Mouse (Mus musculus) olfactory bulb, adult 2 months (tissue): ENCODE measurements around the gene Ube2h.

Source experiments
- CTCF ChIP-seq: fragments of 200-500 bp; IDR thresholded peaks from 2 replicates; pipeline ENCODE4 v1.5.1; 2012; ENCODE audit warnings: low read depth, mild to moderate bottlenecking, low read length, moderate library complexity; ENCODE audit not compliant: insufficient read depth
- POLR2A ChIP-seq: fragments of 200-500 bp; IDR thresholded peaks from 2 replicates; pipeline ENCODE4 v1.6.1; 2012; ENCODE audit warnings: mild to moderate bottlenecking, low read depth, low read length, moderate library complexity; ENCODE audit not compliant: insufficient read depth

DNA sequence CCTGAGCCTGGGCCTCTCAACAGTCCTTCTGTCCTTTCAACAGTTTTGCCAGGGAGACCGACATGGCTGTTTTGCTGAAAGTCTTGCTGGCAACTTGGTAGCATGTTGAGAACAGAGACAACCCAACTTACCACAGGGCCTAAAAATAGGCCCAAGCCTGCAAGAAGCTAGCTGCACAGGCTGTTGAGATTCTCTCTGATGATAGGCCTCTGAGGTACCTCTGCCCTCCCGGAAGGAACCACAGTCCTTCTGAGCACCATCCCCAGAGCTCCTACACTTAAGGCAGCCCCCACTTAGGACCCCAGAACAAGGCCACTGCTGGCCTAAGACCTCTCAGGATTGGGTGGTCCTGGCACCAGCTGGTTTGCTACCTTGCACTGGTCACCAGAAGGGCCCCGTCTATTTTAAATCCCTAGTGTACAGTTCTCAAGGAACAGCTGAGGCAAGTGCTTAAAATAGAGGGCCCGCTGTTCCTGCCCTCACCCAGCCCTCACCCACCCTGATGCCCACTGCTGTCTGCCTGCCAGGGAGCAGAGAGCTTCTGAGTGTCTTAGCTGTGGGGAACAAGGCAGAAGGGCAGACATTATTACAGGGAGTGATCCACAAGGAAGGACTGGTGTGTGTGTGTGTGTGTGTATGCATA is 36.0 kb upstream of the Ube2h start:
- no peak for TF ChIP-seq CTCF
- TF ChIP-seq POLR2A, result no peak
